Mouse (Mus musculus) G1E (cell line): ENCODE results near the gene Atp1a1.

Experiments used
- CTCF ChIP-seq: IDR thresholded peaks from 2 replicates; pipeline ENCODE4 v1.5.1; 2012; ENCODE audit warnings: low read depth, low read length, inconsistent platforms, mixed read lengths
- GATA1 ChIP-seq: IDR thresholded peaks from 2 replicates; pipeline ENCODE4 v1.6.1; 2012; ENCODE audit warnings: borderline replicate concordance, low read length, inconsistent platforms, mixed read lengths

DNA sequence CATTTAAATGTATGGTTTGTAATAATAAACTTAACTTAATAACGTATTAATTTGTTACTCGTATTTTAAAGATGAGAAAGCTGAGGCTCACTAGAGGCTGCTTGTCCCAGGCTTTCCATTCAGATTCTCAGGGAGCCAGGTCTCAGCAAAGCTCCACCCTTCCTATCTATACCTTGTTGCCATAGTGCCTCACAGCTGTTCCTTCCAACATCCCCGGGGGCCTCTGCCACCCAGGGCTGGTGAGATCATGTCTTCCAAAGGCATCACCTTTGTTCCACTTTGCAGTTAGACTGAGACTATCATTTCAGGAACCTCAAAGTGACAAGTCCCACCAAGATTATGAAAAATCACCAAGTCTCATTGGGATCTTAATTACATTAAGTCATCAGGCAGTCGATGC lies 63.9 kb downstream of the Atp1a1 start:
- TF ChIP-seq CTCF: no peak
- no peak for TF ChIP-seq GATA1
